Mouse (Mus musculus) embryonic facial prominence, embryonic 10.5 days (tissue): ENCODE data around the gene Arl8b. TPM values are rescaled to one million over a fixed set of nuclear protein-coding genes. Genes with fewer than 3 reads are reported as not detected.
A peak's percentile ranks its signal among the peaks of the same experiment; 100 is the strongest.

Source experiments
- DNase-seq: peaks from one replicate; pipeline ENCODE4 v3.0.0-alpha.2; 2017; ENCODE audit warnings: low spot score
- H3K27ac ChIP-seq: fragments of 300-500 bp; sonication (generic); replicated peaks from 2 replicates; pipeline ENCODE4 v1.5.1; 2016; ENCODE audit warnings: mild to moderate bottlenecking
- H3K27me3 ChIP-seq: fragments of 300-500 bp; sonication (generic); replicated peaks from 2 replicates; pipeline ENCODE4 v1.6.1; 2016; ENCODE audit warnings: low read depth, mild to moderate bottlenecking; ENCODE audit not compliant: poor library complexity, severe bottlenecking
- H3K36me3 ChIP-seq: fragments of 300-500 bp; sonication (generic); replicated peaks from 2 replicates; pipeline ENCODE4 v1.6.1; 2016; ENCODE audit warnings: mild to moderate bottlenecking, moderate library complexity
- H3K4me1 ChIP-seq: fragments of 300-500 bp; sonication (generic); 2 replicates; pipeline ENCODE4 v1.6.1; 2016
- H3K4me3 ChIP-seq: fragments of 300-500 bp; sonication (generic); 2 replicates; pipeline ENCODE4 v1.5.1; 2016; ENCODE audit warnings: mild to moderate bottlenecking, moderate library complexity
- H3K9me3 ChIP-seq: fragments of 300-500 bp; sonication (generic); 2 replicates; pipeline ENCODE4 v1.6.1; 2016; ENCODE audit warnings: mild to moderate bottlenecking
- WGBS: fragments of 180-500 bp; shearing (Covaris S2); methylation state at CpG from one replicate; pipeline ENCODE4 v1.1.7; 2016; 5-methylcytosine and 5-hydroxymethylcytosine counted together
- polyA plus RNA-seq: library from polyadenylated mRNA; unstranded; fragments of >200 nt; fragmentation: Nextera tagmentation; extraction: Ambion mirVana; gene quantifications from 2 replicates; pipeline ENCODE4 v1.2.1, GENCODE M21; 2016

Arl8b gene
- polyA plus RNA-seq, 1 experiment from 2014 or later: 61.4 TPM

GRCm38 (mm10) chr6:108796706-108797105 lies 13.8 kb downstream of the Arl8b start:
- Histone ChIP-seq H3K9me3 (no peaks in the 10 kb centered on the region), H3K27ac (no peak overlapping the region), H3K4me3 (no peak overlapping the region), H3K4me1 (0 out of 2 replicates have a peak, but pooled peaks cover 3% of the 10 kb centered on the region), H3K27me3 (no peaks in the 10 kb centered on the region), H3K36me3 (no peaks in the 10 kb centered on the region)
- WGBS: 72% methylated on average over 2 of the region's 2 CpGs
- DNase-seq: no peak

GRCm38 (mm10) chr6:108805194-108805593 lies 22.3 kb downstream of the Arl8b start:
- no peaks in the 10 kb centered on the region for H3K9me3 ChIP-seq
- H3K36me3 ChIP-seq: no peaks in the 10 kb centered on the region
- no peaks in the 10 kb centered on the region for H3K27me3 ChIP-seq
- no peak overlapping the region for H3K27ac ChIP-seq
- H3K4me1 ChIP-seq: no peaks in the 10 kb centered on the region
- H3K4me3 ChIP-seq: no peak overlapping the region
- 67% methylated on average over 1 of the region's 1 CpGs for WGBS
- no peak for DNase-seq

- no peak overlapping the region for H3K27ac ChIP-seq
- no peaks in the 10 kb centered on the region for H3K9me3 ChIP-seq
- no peak overlapping the region for H3K4me3 ChIP-seq
- WGBS: 86% methylated on average over 7 of the region's 7 CpGs
- no peak for DNase-seq
- no peaks in the 10 kb centered on the region for H3K27me3 ChIP-seq
- H3K4me1 ChIP-seq: no peaks in the 10 kb centered on the region
- H3K36me3 ChIP-seq: no peaks in the 10 kb centered on the region
Measured at GRCm38 (mm10) chr6:108805871-108806270, 23.0 kb downstream of the Arl8b start.

GRCm38 (mm10) chr6:108807446-108807845 lies 24.5 kb downstream of the Arl8b start:
- DNase-seq: no peak
- H3K4me1 ChIP-seq: no peaks in the 10 kb centered on the region
- H3K9me3 ChIP-seq: no peaks in the 10 kb centered on the region
- no peak overlapping the region for H3K27ac ChIP-seq
- 68% methylated on average over 3 of the region's 3 CpGs for WGBS
- H3K27me3 ChIP-seq: no peaks in the 10 kb centered on the region
- H3K4me3 ChIP-seq: no peak overlapping the region
- no peaks in the 10 kb centered on the region for H3K36me3 ChIP-seq

- H3K27me3 ChIP-seq: no peaks in the 10 kb centered on the region
- no peak overlapping the region for H3K4me3 ChIP-seq
- no peak for DNase-seq
- H3K4me1 ChIP-seq: no peaks in the 10 kb centered on the region
- no peaks in the 10 kb centered on the region for H3K36me3 ChIP-seq
- 85% methylated on average over 1 of the region's 1 CpGs for WGBS
- H3K27ac ChIP-seq: no peak overlapping the region
- no peaks in the 10 kb centered on the region for H3K9me3 ChIP-seq
Measured at GRCm38 (mm10) chr6:108808786-108809185, 25.9 kb downstream of the Arl8b start.

GRCm38 (mm10) chr6:108810237-108810636 lies 27.3 kb downstream of the Arl8b start:
- peaks cover 6% of the 10 kb centered on the region for H3K36me3 ChIP-seq
- H3K9me3 ChIP-seq: no peaks in the 10 kb centered on the region
- H3K27me3 ChIP-seq: no peaks in the 10 kb centered on the region
- 67% methylated on average over 10 of the region's 10 CpGs for WGBS
- no peak overlapping the region for H3K27ac ChIP-seq
- DNase-seq: no peak
- no peak overlapping the region for H3K4me3 ChIP-seq
- no peaks in the 10 kb centered on the region for H3K4me1 ChIP-seq

- no peak overlapping the region for H3K27ac ChIP-seq
- DNase-seq: no peak
- H3K9me3 ChIP-seq: no peaks in the 10 kb centered on the region
- no peaks in the 10 kb centered on the region for H3K27me3 ChIP-seq
- H3K4me1 ChIP-seq: no peaks in the 10 kb centered on the region
- 94% methylated on average over 2 of the region's 2 CpGs for WGBS
- H3K36me3 ChIP-seq: peaks cover 11% of the 10 kb centered on the region
- H3K4me3 ChIP-seq: no peak overlapping the region
Measured at GRCm38 (mm10) chr6:108812134-108812533, 29.2 kb downstream of the Arl8b start.

- H3K9me3 ChIP-seq: no peaks in the 10 kb centered on the region
- H3K4me1 ChIP-seq: no peaks in the 10 kb centered on the region
- H3K27me3 ChIP-seq: no peaks in the 10 kb centered on the region
- H3K27ac ChIP-seq: no peak overlapping the region
- DNase-seq: no peak
- H3K36me3 ChIP-seq: peaks cover 47% of the 10 kb centered on the region
- 78% methylated on average over 4 of the region's 4 CpGs for WGBS
- H3K4me3 ChIP-seq: no peak overlapping the region
Measured at GRCm38 (mm10) chr6:108817510-108817909, 34.6 kb downstream of the Arl8b start.

- no peaks in the 10 kb centered on the region for H3K27me3 ChIP-seq
- H3K4me1 ChIP-seq: peaks cover 13% of the 10 kb centered on the region
- no peak overlapping the region for H3K27ac ChIP-seq
- WGBS: 70% methylated on average over 7 of the region's 7 CpGs
- peaks cover 40% of the 10 kb centered on the region for H3K36me3 ChIP-seq
- no peaks in the 10 kb centered on the region for H3K9me3 ChIP-seq
- H3K4me3 ChIP-seq: no peak overlapping the region
- no peak for DNase-seq
Measured at GRCm38 (mm10) chr6:108824816-108825545, 42.1 kb downstream of the Arl8b start.

- DNase-seq: no peak
- Histone ChIP-seq H3K36me3 (peaks cover 29% of the 10 kb centered on the region), H3K27ac (no peak overlapping the region), H3K27me3 (no peaks in the 10 kb centered on the region), H3K4me3 (no peak overlapping the region), H3K4me1 (peaks cover 17% of the 10 kb centered on the region), H3K9me3 (no peaks in the 10 kb centered on the region)
- 78% methylated on average over 3 of the region's 3 CpGs for WGBS
Measured at GRCm38 (mm10) chr6:108826070-108826469, 43.2 kb downstream of the Arl8b start.

GRCm38 (mm10) chr6:108827336-108827920 lies 44.5 kb downstream of the Arl8b start:
- no peaks in the 10 kb centered on the region for H3K27me3 ChIP-seq
- H3K27ac ChIP-seq: peak overlapping the region; percentile 95; the same call in 1 of the 2 replicates
- peak overlapping the region; percentile 93 for H3K4me3 ChIP-seq
- H3K9me3 ChIP-seq: no peaks in the 10 kb centered on the region
- peaks cover 24% of the 10 kb centered on the region for H3K4me1 ChIP-seq
- WGBS: 21% methylated on average over 5 of the region's 5 CpGs
- DNase-seq: no peak
- H3K36me3 ChIP-seq: peaks cover 21% of the 10 kb centered on the region

- H3K36me3 ChIP-seq: peaks cover 12% of the 10 kb centered on the region
- no peaks in the 10 kb centered on the region for H3K9me3 ChIP-seq
- H3K4me3 ChIP-seq: peak within 1 kb of the TSS; percentile 93
- under 1% methylated on average over 66 of the region's 67 CpGs for whole genome bisulfite sequencing
- H3K27ac ChIP-seq: peak within 1 kb of the TSS; percentile 95
- no peaks in the 10 kb centered on the region for H3K27me3 ChIP-seq
- H3K4me1 ChIP-seq: peaks cover 24% of the 10 kb centered on the region
- peak; percentile 99 for DNase-seq
Measured at GRCm38 (mm10) chr6:108828234-108828868, 45.5 kb downstream of the Arl8b start, which contains the start of gene Edem1. TSS of gene Edem1 (plus strand) at chr6:108828641.

GRCm38 (mm10) chr6:108828872-108829271 lies 46.0 kb downstream of the Arl8b start:
- peak overlapping the region; percentile 93 for H3K4me3 ChIP-seq
- no peaks in the 10 kb centered on the region for H3K9me3 ChIP-seq
- peaks cover 24% of the 10 kb centered on the region for H3K4me1 ChIP-seq
- peaks cover 8% of the 10 kb centered on the region for H3K36me3 ChIP-seq
- H3K27ac ChIP-seq: peak overlapping the region; percentile 95
- 0% methylated on average over 56 of the region's 56 CpGs for WGBS
- H3K27me3 ChIP-seq: no peaks in the 10 kb centered on the region
- DNase-seq: no peak
